Mouse (Mus musculus) G1E (cell line): Measurements from ENCODE around the gene Mgp.

ENCODE experiments used
- CTCF ChIP-seq: IDR thresholded peaks from 2 replicates; pipeline ENCODE4 v1.5.1; 2012; ENCODE audit warnings: low read depth, low read length, inconsistent platforms, mixed read lengths
- GATA1 ChIP-seq: IDR thresholded peaks from 2 replicates; pipeline ENCODE4 v1.6.1; 2012; ENCODE audit warnings: borderline replicate concordance, low read length, inconsistent platforms, mixed read lengths
- GATA2 ChIP-seq: IDR thresholded peaks from 2 replicates; pipeline ENCODE4 v1.6.1; 2012; ENCODE audit warnings: low read depth, low read length, inconsistent platforms, borderline replicate concordance
- POLR2AphosphoS5 ChIP-seq: IDR thresholded peaks from 2 replicates; pipeline ENCODE4 v1.6.1; 2012; ENCODE audit warnings: low read depth, low read length, inconsistent platforms; ENCODE audit not compliant: insufficient replicate concordance

DNA sequence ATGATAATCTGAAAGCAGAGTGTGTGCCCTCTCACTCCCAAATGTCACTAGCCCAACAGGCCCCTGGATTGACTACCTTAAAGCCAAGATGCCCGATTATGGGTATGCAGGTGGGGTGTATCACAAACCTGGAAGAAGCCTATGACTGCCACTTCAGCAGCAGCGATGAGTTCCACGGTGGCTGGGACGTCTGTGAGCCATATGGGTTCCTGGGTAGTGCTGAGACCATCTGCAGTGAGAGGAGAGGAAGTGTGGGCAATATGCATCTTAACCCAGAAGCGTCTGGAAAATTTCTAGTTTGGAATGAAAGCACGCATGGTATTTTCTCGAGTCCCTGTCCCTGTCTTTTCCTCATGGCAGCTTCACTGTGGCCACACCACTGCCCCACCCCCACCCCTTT, 46.0 kb upstream of the Mgp start:
- no peak for TF ChIP-seq GATA1
- no peak for TF ChIP-seq CTCF
- TF ChIP-seq GATA2: no peak
- no peak for TF ChIP-seq POLR2AphosphoS5
